Mouse (Mus musculus) c-Kit-positive CD71-negative TER-119-negative erythroid progenitor cells, embryonic 14.5 days (primary cell): ENCODE data around the gene Kl.

Source experiments
- DNase-seq: peaks from one replicate; pipeline ENCODE4 v3.0.0-alpha.2; 2013; ENCODE audit warnings: low read depth

Gene Kl

DNA sequence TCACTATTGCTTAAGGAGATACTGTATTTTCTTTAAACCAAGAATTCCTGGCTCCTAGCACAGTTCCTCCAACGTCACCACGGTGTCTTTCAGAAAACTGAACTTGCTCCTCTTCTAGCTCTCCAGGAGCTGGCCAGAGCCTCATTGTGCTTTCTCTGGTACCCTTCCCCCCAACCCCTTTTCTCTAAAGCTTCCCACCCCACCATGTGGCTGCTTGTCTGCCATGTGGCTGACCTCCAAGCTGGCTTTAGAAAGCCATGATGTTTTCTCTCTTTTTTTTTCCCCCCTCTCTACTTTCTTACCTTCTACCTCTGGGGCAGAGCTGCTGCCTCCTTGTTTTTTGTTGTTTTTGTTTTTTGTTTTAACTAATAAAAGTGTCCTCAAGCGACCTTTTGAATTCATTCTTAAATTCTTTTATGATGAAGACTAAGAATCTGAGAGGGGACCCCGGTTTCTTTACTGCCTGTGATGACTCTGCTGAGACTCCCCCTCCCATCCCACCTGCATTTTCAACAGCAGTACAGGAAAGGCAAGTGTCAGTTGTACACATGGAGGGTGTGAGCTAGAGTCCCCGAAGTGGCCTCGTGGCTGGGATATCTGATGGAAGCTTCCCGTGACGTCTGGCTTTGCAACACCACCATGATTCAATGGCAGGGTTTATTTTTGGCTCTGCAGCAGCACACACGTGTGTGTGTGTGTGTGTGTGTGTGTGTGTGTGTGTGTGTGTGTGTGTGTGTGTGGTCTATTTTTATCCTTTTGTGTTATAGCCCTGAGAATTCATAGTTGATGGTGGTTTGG, 82.5 kb downstream of the Kl start:
- no peak for DNase-seq

DNA sequence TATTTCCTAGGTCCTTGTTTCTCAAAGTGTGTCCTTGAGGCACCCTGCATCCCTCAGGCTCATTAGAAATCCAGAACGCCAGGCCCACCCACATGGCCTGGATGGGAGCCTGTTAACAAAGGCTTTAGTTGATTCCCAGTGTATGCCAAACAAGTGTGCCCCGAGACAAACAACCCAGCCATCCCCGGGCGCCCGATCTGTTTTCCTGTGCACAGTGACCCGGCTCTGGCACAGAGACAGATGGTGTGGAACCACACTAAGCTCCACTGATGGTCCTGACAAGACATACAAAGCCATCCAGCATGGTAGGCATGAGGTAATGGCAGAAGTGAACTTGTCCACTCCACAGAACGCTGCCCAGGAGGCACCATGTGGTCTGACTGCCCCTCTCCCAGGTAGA, 85.5 kb downstream of the Kl start:
- DNase-seq: no peak

DNA sequence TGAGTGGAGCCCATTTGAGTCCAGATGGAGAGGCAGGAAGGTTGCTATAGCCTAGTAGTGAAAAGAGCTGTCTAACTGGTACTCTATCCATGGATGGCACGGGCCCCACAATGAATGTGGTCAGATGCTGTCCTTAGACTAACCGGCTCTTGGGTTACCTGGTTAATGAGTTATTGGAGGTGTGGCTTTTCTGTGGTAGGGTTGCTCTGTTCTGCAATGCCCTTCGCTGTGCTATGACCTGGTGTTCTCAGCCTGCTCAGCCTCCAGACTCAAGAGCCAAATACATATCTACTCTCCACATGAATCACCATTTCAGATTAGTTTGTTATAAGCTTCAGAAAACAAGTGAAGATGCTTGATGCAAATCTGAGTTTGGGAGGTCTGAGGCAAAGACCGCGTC, 90.5 kb downstream of the Kl start:
- DNase-seq: no peak
